Mouse (Mus musculus): ENCODE measurements around the gene Rflnb.

GRCm38 (mm10) chr11:76019879-76020278 lies 7.7 kb downstream of the Rflnb start:
- TF ChIP-seq CTCF (IDR thresholded peaks at IDR 0.05; ENCODE audit: low read depth) (no peak), EP300 (IDR thresholded peaks at IDR 0.05; ENCODE audit: low read depth) (no peak)
